29 mouse cellular contexts compared by ENCODE assay signal in the genomic region with DNA sequence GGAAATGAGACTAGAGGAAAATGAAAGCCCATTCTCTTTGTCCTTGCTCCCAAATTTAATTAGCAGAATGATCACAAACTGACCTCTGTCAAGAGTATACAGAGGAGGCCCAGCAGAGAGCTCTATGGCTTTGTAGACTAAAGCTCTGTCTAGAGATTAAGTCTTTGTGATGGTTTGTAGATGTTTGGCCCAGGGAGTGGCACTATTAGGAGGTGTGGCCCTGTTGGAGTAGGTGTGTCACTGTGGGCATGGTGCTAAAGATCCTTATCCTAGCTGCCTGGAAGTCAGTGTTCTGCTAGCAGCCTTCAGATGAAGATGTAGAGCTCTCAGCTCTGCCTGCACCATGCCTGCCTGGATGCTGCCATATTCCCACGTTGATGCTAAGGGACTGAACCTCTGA. TPM values are rescaled to one million over a fixed set of nuclear protein-coding genes. Genes with fewer than 3 reads are reported as not detected.
"Had no signal": no experiment of that assay in that cellular context is flagged by ENCODE, and none has a peak within 500 bp of the region (broad histone marks: within the 10 kb centered on the region; RNA-seq: fewer than 3 reads in every experiment).

No protein-coding gene starts in this region.

RNA-seq across cellular contexts. Expression of gene Gpx5, which starts 47.6 kb away (rescaled TPM):
- polyA plus RNA-seq: limb, embryonic 10.5 days; limb, embryonic 11.5 days; limb, embryonic 12.5 days; limb, embryonic 13.5 days; limb, embryonic 15.5 days; liver, adult 2 months; liver, embryonic 11.5 days; liver, embryonic 12.5 days; liver, embryonic 13.5 days; liver, embryonic 14.5 days; liver, embryonic 15.5 days; liver, embryonic 16.5 days; liver, postnatal 0 days; lung, adult 2 months; lung, embryonic 14.5 days; lung, embryonic 15.5 days; lung, embryonic 16.5 days; lung, postnatal 0 days; macrophage; midbrain, embryonic 10.5 days; midbrain, embryonic 11.5 days; midbrain, embryonic 12.5 days; midbrain, embryonic 13.5 days; midbrain, embryonic 14.5 days; midbrain, embryonic 15.5 days; midbrain, embryonic 16.5 days; midbrain, postnatal 0 days; myocyte; neural tube, embryonic 11.5 days had no signal
